Mouse (Mus musculus): ENCODE results near the gene Samd4b. TPM values are rescaled to one million over a fixed set of nuclear protein-coding genes. Genes with fewer than 3 reads are reported as not detected.

Samd4b gene
- polyA plus RNA-seq, 1 experiment from 2014 or later, result 3.5 TPM

GRCm38 (mm10) chr7:28555939-28556535 lies 41.9 kb downstream of the Samd4b start:
- no peak overlapping the region for H3K27ac ChIP-seq (ENCODE audit: low read depth)
- TF ChIP-seq EP300 (IDR thresholded peaks at IDR 0.05; ENCODE audit: low read depth), result no peak
- no peaks in the 10 kb centered on the region for H3K27me3 ChIP-seq (ENCODE audit: insufficient read depth, low read length)
- DNase-seq (no peak), ATAC-seq (no peak)
- no peak overlapping the region for H3K4me2 ChIP-seq (ENCODE audit: low read depth, low read length)
- no peaks in the 10 kb centered on the region for H3K9me3 ChIP-seq (ENCODE audit: low read length)
- WGBS (ENCODE audit: insufficient replicate concordance), result 33% methylated on average over 5 of the region's 5 CpGs
- H3K4me3 ChIP-seq (ENCODE audit: low read depth, low read length), result no peak overlapping the region
- peaks cover 17% of the 10 kb centered on the region for H3K36me3 ChIP-seq (replicated peaks; ENCODE audit: insufficient read depth, low read length)
- H3K4me1 ChIP-seq (ENCODE audit: insufficient read depth), result peaks cover 3% of the 10 kb centered on the region; the same call in 1 of the 2 replicates
- no peak overlapping the region for H3K9ac ChIP-seq (replicated peaks)

- H3K9ac ChIP-seq (replicated peaks), result no peak overlapping the region
- H3K4me1 ChIP-seq (ENCODE audit: insufficient read depth), result peaks cover 3% of the 10 kb centered on the region; the same call in 1 of the 2 replicates
- no peaks in the 10 kb centered on the region for H3K9me3 ChIP-seq (ENCODE audit: low read length)
- H3K36me3 ChIP-seq (replicated peaks; ENCODE audit: insufficient read depth, low read length), result no peaks in the 10 kb centered on the region
- TF ChIP-seq EP300 (IDR thresholded peaks at IDR 0.05; ENCODE audit: low read depth) (no peak), CTCF (IDR thresholded peaks at IDR 0.05; ENCODE audit: low read depth) (no peak)
- no peak overlapping the region for H3K27ac ChIP-seq (ENCODE audit: low read depth)
- DNase-seq (no peak), ATAC-seq (no peak)
- 76% methylated on average over 6 of the region's 6 CpGs for WGBS (ENCODE audit: insufficient replicate concordance)
- no peaks in the 10 kb centered on the region for H3K27me3 ChIP-seq (ENCODE audit: insufficient read depth, low read length)
- H3K4me3 ChIP-seq (ENCODE audit: low read depth, low read length), result no peak overlapping the region
- H3K4me2 ChIP-seq (ENCODE audit: low read depth, low read length), result no peak overlapping the region
Measured at GRCm38 (mm10) chr7:28553076-28553475, 44.9 kb downstream of the Samd4b start.

GRCm38 (mm10) chr7:28547628-28548027 lies 50.3 kb downstream of the Samd4b start:
- peaks cover 28% of the 10 kb centered on the region for H3K27me3 ChIP-seq (ENCODE audit: insufficient read depth, low read length)
- no peak overlapping the region for H3K27ac ChIP-seq (ENCODE audit: low read depth)
- DNase-seq, result no peak
- H3K36me3 ChIP-seq (replicated peaks; ENCODE audit: insufficient read depth, low read length), result no peaks in the 10 kb centered on the region
- H3K4me3 ChIP-seq (ENCODE audit: low read depth, low read length), result no peak overlapping the region
- no peak for ATAC-seq
- peak overlapping the region; percentile 43 for H3K4me2 ChIP-seq (ENCODE audit: low read depth, low read length)
- no peaks in the 10 kb centered on the region for H3K9me3 ChIP-seq (ENCODE audit: low read length)
- TF ChIP-seq CTCF (IDR thresholded peaks at IDR 0.05; ENCODE audit: low read depth) (no peak), EP300 (IDR thresholded peaks at IDR 0.05; ENCODE audit: low read depth) (no peak)
- WGBS (ENCODE audit: insufficient replicate concordance), result 22% methylated on average over 7 of the region's 7 CpGs
- H3K4me1 ChIP-seq (ENCODE audit: insufficient read depth), result peaks cover 3% of the 10 kb centered on the region; the same call in 1 of the 2 replicates
- no peak overlapping the region for H3K9ac ChIP-seq (replicated peaks)

GRCm38 (mm10) chr7:28547154-28547553 lies 50.8 kb downstream of the Samd4b start, which contains the start of gene Nccrp1:
TSS of gene Nccrp1 (minus strand) at chr7:28547254.
- ATAC-seq (no peak), DNase-seq (no peak)
- H3K9me3 ChIP-seq (ENCODE audit: low read length), result no peaks in the 10 kb centered on the region
- H3K4me2 ChIP-seq (ENCODE audit: low read depth, low read length), result peak within 1 kb of the TSS; percentile 43
- peaks cover 28% of the 10 kb centered on the region for H3K27me3 ChIP-seq (ENCODE audit: insufficient read depth, low read length)
- H3K4me1 ChIP-seq (ENCODE audit: insufficient read depth), result peaks cover 3% of the 10 kb centered on the region; the same call in 1 of the 2 replicates
- H3K9ac ChIP-seq (replicated peaks), result no peak within 1 kb of the TSS
- 9% methylated on average over 5 of the region's 5 CpGs for WGBS (ENCODE audit: insufficient replicate concordance)
- no peak within 1 kb of the TSS for H3K4me3 ChIP-seq (ENCODE audit: low read depth, low read length)
- H3K36me3 ChIP-seq (replicated peaks; ENCODE audit: insufficient read depth, low read length), result no peaks in the 10 kb centered on the region
- TF ChIP-seq EP300 (IDR thresholded peaks at IDR 0.05; ENCODE audit: low read depth) (no peak), CTCF (IDR thresholded peaks at IDR 0.05; ENCODE audit: low read depth) (no peak)
- H3K27ac ChIP-seq (ENCODE audit: low read depth), result no peak within 1 kb of the TSS

- Histone ChIP-seq H3K4me1 (ENCODE audit: insufficient read depth) (peaks cover 3% of the 10 kb centered on the region; the same call in 1 of the 2 replicates), H3K27ac (ENCODE audit: low read depth) (no peak overlapping the region), H3K27me3 (ENCODE audit: insufficient read depth, low read length) (peaks cover 28% of the 10 kb centered on the region), H3K4me2 (ENCODE audit: low read depth, low read length) (peak overlapping the region; percentile 43), H3K4me3 (ENCODE audit: low read depth, low read length) (no peak overlapping the region), H3K9ac (replicated peaks) (no peak overlapping the region), H3K9me3 (ENCODE audit: low read length) (no peaks in the 10 kb centered on the region), H3K36me3 (replicated peaks; ENCODE audit: insufficient read depth, low read length) (no peaks in the 10 kb centered on the region)
- DNase-seq, result no peak
- no peak for TF ChIP-seq EP300 (IDR thresholded peaks at IDR 0.05; ENCODE audit: low read depth)
- TF ChIP-seq CTCF (IDR thresholded peaks at IDR 0.05; ENCODE audit: low read depth), result no peak
- WGBS (ENCODE audit: insufficient replicate concordance), result 3% methylated on average over 19 of the region's 22 CpGs
- ATAC-seq, result no peak
Measured at GRCm38 (mm10) chr7:28546649-28547048, 51.3 kb downstream of the Samd4b start.

- WGBS (ENCODE audit: insufficient replicate concordance), result 64% methylated on average over 7 of the region's 7 CpGs
- Histone ChIP-seq H3K4me2 (ENCODE audit: low read depth, low read length) (no peak overlapping the region), H3K4me1 (ENCODE audit: insufficient read depth) (peaks cover 3% of the 10 kb centered on the region; the same call in 1 of the 2 replicates), H3K9ac (replicated peaks) (no peak overlapping the region), H3K4me3 (ENCODE audit: low read depth, low read length) (no peak overlapping the region), H3K27me3 (ENCODE audit: insufficient read depth, low read length) (peaks cover 28% of the 10 kb centered on the region), H3K27ac (ENCODE audit: low read depth) (no peak overlapping the region), H3K9me3 (ENCODE audit: low read length) (no peaks in the 10 kb centered on the region), H3K36me3 (replicated peaks; ENCODE audit: insufficient read depth, low read length) (no peaks in the 10 kb centered on the region)
- TF ChIP-seq CTCF (IDR thresholded peaks at IDR 0.05; ENCODE audit: low read depth), result no peak
- TF ChIP-seq EP300 (IDR thresholded peaks at IDR 0.05; ENCODE audit: low read depth), result no peak
- ATAC-seq (no peak), DNase-seq (no peak)
Measured at GRCm38 (mm10) chr7:28545891-28546210, 52.1 kb downstream of the Samd4b start.
